Mouse (Mus musculus) neural tube, embryonic 11.5 days (tissue): ENCODE results near the gene Tmem104. TPM values are rescaled to one million over a fixed set of nuclear protein-coding genes. Genes with fewer than 3 reads are reported as not detected.

ENCODE experiments used
- ATAC-seq: fragments of 200-750 bp; cut with Nextera tagmentation; 2 replicates; pipeline ENCODE4 v1.8.0; 2017; ENCODE audit warnings: moderate number of reproducible peaks, mild to moderate bottlenecking, moderate TSS enrichment, moderate library complexity; ENCODE audit not compliant: insufficient read depth, low FRiP score, low TSS enrichment
- DNase-seq: peaks from one replicate; pipeline ENCODE4 v3.0.0-alpha.2; 2015; ENCODE audit warnings: low spot score
- H3K27ac ChIP-seq: fragments of 300-500 bp; sonication (generic); 2 replicates; pipeline ENCODE4 v1.5.1; 2014; ENCODE audit warnings: low read depth, mild to moderate bottlenecking, low read length
- H3K27me3 ChIP-seq: fragments of 300-500 bp; sonication (generic); 2 replicates; pipeline ENCODE4 v1.6.1; 2014; ENCODE audit warnings: mild to moderate bottlenecking, low read length, mixed read lengths; ENCODE audit not compliant: control insufficient read depth, insufficient read depth
- H3K36me3 ChIP-seq: fragments of 300-500 bp; sonication (generic); 2 replicates; pipeline ENCODE4 v1.6.1; 2014; ENCODE audit warnings: mild to moderate bottlenecking, low read length, moderate library complexity, mixed read lengths; ENCODE audit not compliant: control insufficient read depth, insufficient read depth
- H3K4me1 ChIP-seq: fragments of 300-500 bp; sonication (generic); 2 replicates; pipeline ENCODE4 v1.6.1; 2014; ENCODE audit warnings: low read length, mixed read lengths; ENCODE audit not compliant: control insufficient read depth, insufficient read depth
- H3K4me2 ChIP-seq: fragments of 300-500 bp; sonication (generic); 2 replicates; pipeline ENCODE4 v1.6.1; 2014; ENCODE audit warnings: low read depth, mild to moderate bottlenecking, moderate library complexity
- H3K4me3 ChIP-seq: fragments of 300-500 bp; sonication (generic); 2 replicates; pipeline ENCODE4 v1.5.1; 2014; ENCODE audit warnings: low read depth, low read length
- H3K9ac ChIP-seq: fragments of 300-500 bp; sonication (generic); 2 replicates; pipeline ENCODE4 v1.6.1; 2014; ENCODE audit warnings: mild to moderate bottlenecking, low read length
- H3K9me3 ChIP-seq: fragments of 300-500 bp; sonication (generic); 2 replicates; pipeline ENCODE4 v1.6.1; 2016; ENCODE audit warnings: low read length; ENCODE audit not compliant: control insufficient read depth
- WGBS: fragments of 180-500 bp; shearing (Covaris S2); extraction: QIAGEN DNeasy Blood & Tissue Kit; methylation state at CpG from one replicate; pipeline ENCODE4 v1.1.7; 2014; 5-methylcytosine and 5-hydroxymethylcytosine counted together
- polyA plus RNA-seq: library from polyadenylated mRNA; unstranded; fragments of >200 nt; fragmentation: Nextera tagmentation; extraction: Ambion mirVana; gene quantifications from 2 replicates; pipeline ENCODE4 v1.2.1, GENCODE M21; 2014

Tmem104 gene
- polyA plus RNA-seq, 1 experiment from 2014 or later: 11.0 TPM

- 18% methylated on average over 16 of the region's 16 CpGs for WGBS
- no peak overlapping the region for H3K27ac ChIP-seq
- peaks cover 31% of the 10 kb centered on the region for H3K4me1 ChIP-seq
- H3K4me3 ChIP-seq: no peak overlapping the region
- no peak overlapping the region for H3K9ac ChIP-seq
- no peak for ATAC-seq
- no peaks in the 10 kb centered on the region for H3K27me3 ChIP-seq
- no peaks in the 10 kb centered on the region for H3K9me3 ChIP-seq
- no peak overlapping the region for H3K4me2 ChIP-seq
- no peak for DNase-seq
- no peaks in the 10 kb centered on the region for H3K36me3 ChIP-seq
Measured at GRCm38 (mm10) chr11:115173549-115174339, 13.5 kb upstream of the Tmem104 start.

GRCm38 (mm10) chr11:115176399-115177190 lies 10.7 kb upstream of the Tmem104 start:
- Histone ChIP-seq H3K4me2 (no peak overlapping the region), H3K9ac (no peak overlapping the region), H3K4me1 (peaks cover 26% of the 10 kb centered on the region), H3K27me3 (no peaks in the 10 kb centered on the region), H3K9me3 (no peaks in the 10 kb centered on the region), H3K36me3 (no peaks in the 10 kb centered on the region), H3K27ac (no peak overlapping the region), H3K4me3 (no peak overlapping the region)
- no peak for DNase-seq
- WGBS: 69% methylated on average over 24 of the region's 24 CpGs
- ATAC-seq: no peak

- H3K4me2 ChIP-seq: no peak overlapping the region
Measured at GRCm38 (mm10) chr11:115177559-115178195, 9.6 kb upstream of the Tmem104 start.

GRCm38 (mm10) chr11:115178766-115179165 lies 8.5 kb upstream of the Tmem104 start:
- no peak overlapping the region for H3K4me2 ChIP-seq

More at GRCm38 (mm10) chr11:115177559-115178195, 9.6 kb upstream of the Tmem104 start:
- H3K36me3 ChIP-seq: no peaks in the 10 kb centered on the region
- DNase-seq (no peak), ATAC-seq (no peak)
- no peak overlapping the region for H3K4me3 ChIP-seq
- H3K9me3 ChIP-seq: no peaks in the 10 kb centered on the region
- no peak overlapping the region for H3K27ac ChIP-seq
- H3K4me1 ChIP-seq: peaks cover 17% of the 10 kb centered on the region
- H3K27me3 ChIP-seq: no peaks in the 10 kb centered on the region
- WGBS: 51% methylated on average over 10 of the region's 10 CpGs
- no peak overlapping the region; the same call in 1 of the 2 replicates for H3K9ac ChIP-seq

GRCm38 (mm10) chr11:115179191-115179590 lies 8.1 kb upstream of the Tmem104 start:
- WGBS: 70% methylated on average over 6 of the region's 6 CpGs
- Histone ChIP-seq H3K4me3 (no peak overlapping the region), H3K9ac (no peak overlapping the region), H3K4me2 (no peak overlapping the region), H3K36me3 (no peaks in the 10 kb centered on the region), H3K9me3 (no peaks in the 10 kb centered on the region), H3K4me1 (peaks cover 15% of the 10 kb centered on the region), H3K27ac (no peak overlapping the region), H3K27me3 (no peaks in the 10 kb centered on the region)
- DNase-seq (no peak), ATAC-seq (no peak)

More at GRCm38 (mm10) chr11:115178766-115179165, 8.5 kb upstream of the Tmem104 start:
- Histone ChIP-seq H3K9me3 (no peaks in the 10 kb centered on the region), H3K36me3 (no peaks in the 10 kb centered on the region), H3K9ac (no peak overlapping the region), H3K4me3 (no peak overlapping the region), H3K27ac (no peak overlapping the region), H3K27me3 (no peaks in the 10 kb centered on the region), H3K4me1 (peaks cover 15% of the 10 kb centered on the region)
- DNase-seq (no peak), ATAC-seq (no peak)
- WGBS: 84% methylated on average over 2 of the region's 2 CpGs

- 92% methylated on average over 6 of the region's 6 CpGs for WGBS
- no peak for DNase-seq
- H3K4me1 ChIP-seq: peaks cover 11% of the 10 kb centered on the region
Measured at GRCm38 (mm10) chr11:115179881-115180280, 7.4 kb upstream of the Tmem104 start.

GRCm38 (mm10) chr11:115181913-115182638 lies 5.2 kb upstream of the Tmem104 start:
- ATAC-seq: no peak
- no peaks in the 10 kb centered on the region for H3K9me3 ChIP-seq
- peaks cover 11% of the 10 kb centered on the region for H3K4me1 ChIP-seq
- H3K27me3 ChIP-seq: no peaks in the 10 kb centered on the region
- no peaks in the 10 kb centered on the region for H3K36me3 ChIP-seq
- DNase-seq: peak; percentile 88
- WGBS: 24% methylated on average over 12 of the region's 12 CpGs
- H3K4me3 ChIP-seq: no peak overlapping the region
- H3K9ac ChIP-seq: no peak overlapping the region
- H3K27ac ChIP-seq: no peak overlapping the region
- no peak overlapping the region for H3K4me2 ChIP-seq

More at GRCm38 (mm10) chr11:115179881-115180280, 7.4 kb upstream of the Tmem104 start:
- Histone ChIP-seq H3K27me3 (no peaks in the 10 kb centered on the region), H3K9me3 (no peaks in the 10 kb centered on the region), H3K36me3 (no peaks in the 10 kb centered on the region), H3K4me3 (no peak overlapping the region), H3K4me2 (no peak overlapping the region), H3K9ac (no peak overlapping the region), H3K27ac (no peak overlapping the region)
- no peak for ATAC-seq

- no peak overlapping the region for H3K4me3 ChIP-seq
- no peaks in the 10 kb centered on the region for H3K9me3 ChIP-seq
- peaks cover 9% of the 10 kb centered on the region for H3K4me1 ChIP-seq
- H3K4me2 ChIP-seq: no peak overlapping the region
- 45% methylated on average over 4 of the region's 4 CpGs for WGBS
- no peak overlapping the region for H3K27ac ChIP-seq
- no peak overlapping the region for H3K9ac ChIP-seq
- ATAC-seq: no peak
- no peaks in the 10 kb centered on the region for H3K36me3 ChIP-seq
- DNase-seq: no peak
- H3K27me3 ChIP-seq: no peaks in the 10 kb centered on the region
Measured at GRCm38 (mm10) chr11:115184973-115185372, 2.3 kb upstream of the Tmem104 start.
